Mouse (Mus musculus) midbrain, embryonic 11.5 days (tissue): ENCODE measurements at regions not wholly inside any gene's neighbourhood (a gene's known extent, or its start where the extent isn't known, plus 50 kb on each side); places are given as distances from the start of the nearest gene placed in this dataset.

Source experiments
- ATAC-seq: fragments of 200-750 bp; cut with Nextera tagmentation; 2 replicates; pipeline ENCODE4 v1.8.0; 2017; ENCODE audit warnings: moderate TSS enrichment, moderate library complexity; ENCODE audit not compliant: low FRiP score
- DNase-seq: peaks from one replicate; pipeline ENCODE4 v3.0.0; 2015; ENCODE audit warnings: low spot score; ENCODE audit errors: missing footprints
- H3K27ac ChIP-seq: fragments of 300-500 bp; sonication (generic); 2 replicates; pipeline ENCODE4 v1.5.1; 2014; ENCODE audit warnings: low read depth, low read length
- H3K27me3 ChIP-seq: fragments of 300-500 bp; sonication (generic); 2 replicates; pipeline ENCODE4 v1.6.1; 2014; ENCODE audit warnings: mild to moderate bottlenecking, low read length, moderate library complexity, mixed read lengths; ENCODE audit not compliant: control insufficient read depth, insufficient read depth
- H3K36me3 ChIP-seq: fragments of 300-500 bp; sonication (generic); 2 replicates; pipeline ENCODE4 v1.6.1; 2014; ENCODE audit warnings: mild to moderate bottlenecking, low read length, moderate library complexity, mixed read lengths; ENCODE audit not compliant: control insufficient read depth, insufficient read depth
- H3K4me1 ChIP-seq: fragments of 300-500 bp; sonication (generic); 2 replicates; pipeline ENCODE4 v1.6.1; 2014; ENCODE audit warnings: low read length; ENCODE audit not compliant: control insufficient read depth, insufficient read depth
- H3K4me2 ChIP-seq: fragments of 300-500 bp; sonication (generic); 2 replicates; pipeline ENCODE4 v1.6.1; 2014; ENCODE audit warnings: mild to moderate bottlenecking, moderate library complexity
- H3K4me3 ChIP-seq: fragments of 300-500 bp; sonication (generic); 2 replicates; pipeline ENCODE4 v1.5.1; 2014; ENCODE audit warnings: low read depth, low read length
- H3K9ac ChIP-seq: fragments of 300-500 bp; sonication (generic); 2 replicates; pipeline ENCODE4 v1.6.1; 2014; ENCODE audit warnings: low read length
- H3K9me3 ChIP-seq: fragments of 300-500 bp; sonication (generic); 2 replicates; pipeline ENCODE4 v1.6.1; 2016; ENCODE audit warnings: low read length; ENCODE audit not compliant: control insufficient read depth
- WGBS: fragments of 180-500 bp; shearing (Covaris S2); extraction: QIAGEN DNeasy Blood & Tissue Kit; methylation state at CpG from one replicate; pipeline ENCODE4 v1.1.7; 2014; 5-methylcytosine and 5-hydroxymethylcytosine counted together

GRCm38 (mm10) chr2:74973386-74973785 is 147.8 kb downstream of the Mtx2 start:
- no peak for ATAC-seq

DNA sequence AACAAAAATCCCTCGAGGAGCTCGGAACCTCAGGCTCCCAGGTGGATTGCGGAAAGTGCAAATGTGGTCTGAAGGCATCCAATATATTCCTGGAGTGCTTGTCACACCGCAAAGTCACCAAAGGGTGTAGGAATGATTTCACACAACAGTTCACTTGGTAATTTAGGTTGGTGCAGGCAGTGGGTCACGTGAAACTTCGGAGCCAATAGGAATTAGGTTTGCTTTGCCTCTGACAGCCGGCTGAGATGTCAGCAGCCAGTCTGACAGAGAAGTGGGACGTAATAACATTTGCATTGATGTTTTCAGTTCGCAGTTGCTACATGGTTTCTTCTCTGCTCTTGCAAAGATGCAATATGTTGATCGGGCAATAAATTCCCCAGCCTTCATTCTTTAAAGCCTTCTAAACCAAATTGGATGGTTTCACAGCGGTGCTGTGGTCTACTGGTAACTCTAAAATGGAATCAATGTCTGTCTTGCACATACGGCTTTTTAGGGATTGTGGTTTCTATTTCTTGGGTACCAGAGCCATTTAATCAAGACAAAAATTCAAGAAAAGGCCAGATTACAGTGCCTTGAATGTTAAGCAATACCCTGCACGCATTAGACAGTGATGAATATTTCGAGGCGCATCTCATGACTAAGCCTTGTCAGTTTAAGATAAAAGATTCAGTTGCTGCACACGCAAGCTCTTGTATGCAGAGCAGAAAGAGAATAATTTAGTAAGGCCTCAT is 149.2 kb downstream of the Mtx2 start:
- ATAC-seq (no peak), DNase-seq (peak; percentile 73)
- Histone ChIP-seq H3K36me3 (no peaks in the 10 kb centered on the region), H3K27me3 (no peaks in the 10 kb centered on the region), H3K27ac (no peak overlapping the region), H3K4me3 (no peak overlapping the region), H3K9me3 (no peaks in the 10 kb centered on the region), H3K4me1 (peaks cover 3% of the 10 kb centered on the region; the same call in 1 of the 2 replicates), H3K4me2 (no peak overlapping the region), H3K9ac (no peak overlapping the region)
- 70% methylated on average over 16 of the region's 16 CpGs for WGBS

More at GRCm38 (mm10) chr2:74973386-74973785, 147.8 kb downstream of the Mtx2 start:
- Histone ChIP-seq H3K9me3 (no peaks in the 10 kb centered on the region), H3K4me3 (no peak overlapping the region), H3K27ac (no peak overlapping the region), H3K36me3 (no peaks in the 10 kb centered on the region), H3K4me2 (no peak overlapping the region), H3K27me3 (no peaks in the 10 kb centered on the region), H3K9ac (no peak overlapping the region), H3K4me1 (peaks cover 3% of the 10 kb centered on the region; the same call in 1 of the 2 replicates)
- DNase-seq: peak; percentile 39
- WGBS: 89% methylated on average over 6 of the region's 6 CpGs

DNA sequence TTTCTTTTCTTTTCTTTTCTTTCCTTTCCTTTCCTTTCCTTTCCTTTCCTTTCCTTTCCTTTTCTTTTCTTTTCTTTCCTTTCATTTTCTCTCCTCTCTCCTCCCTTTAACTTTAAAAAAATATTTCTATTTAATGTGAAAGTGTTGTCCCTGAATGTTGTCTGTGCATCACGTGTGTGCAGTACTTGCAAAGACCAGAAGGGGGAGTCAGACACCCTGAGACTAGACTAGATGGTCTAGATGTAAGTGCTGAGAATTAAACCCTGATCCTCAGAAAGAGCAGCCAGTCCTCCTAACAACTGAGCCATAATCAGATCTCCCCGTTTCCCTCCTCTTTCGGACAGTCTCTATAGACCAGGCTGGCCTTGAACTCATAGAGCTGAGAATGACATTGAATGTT is 151.7 kb downstream of the Mtx2 start:
- H3K27me3 ChIP-seq: no peaks in the 10 kb centered on the region
- no peak overlapping the region for H3K9ac ChIP-seq
- WGBS: 92% methylated on average over 3 of the region's 3 CpGs
- no peaks in the 10 kb centered on the region for H3K4me1 ChIP-seq
- no peaks in the 10 kb centered on the region for H3K9me3 ChIP-seq
- no peak overlapping the region for H3K27ac ChIP-seq
- H3K4me2 ChIP-seq: no peak overlapping the region
- ATAC-seq: no peak
- DNase-seq: peak; percentile 12
- H3K4me3 ChIP-seq: no peak overlapping the region
- no peaks in the 10 kb centered on the region for H3K36me3 ChIP-seq

GRCm38 (mm10) chr2:74977828-74978227 is 152.2 kb downstream of the Mtx2 start:
- Histone ChIP-seq H3K36me3 (no peaks in the 10 kb centered on the region), H3K4me2 (no peak overlapping the region), H3K27me3 (no peaks in the 10 kb centered on the region), H3K4me3 (no peak overlapping the region), H3K9ac (no peak overlapping the region), H3K9me3 (no peaks in the 10 kb centered on the region), H3K27ac (no peak overlapping the region), H3K4me1 (no peaks in the 10 kb centered on the region)
- WGBS: 84% methylated on average over 1 of the region's 1 CpGs
- ATAC-seq (no peak), DNase-seq (peak; percentile 79)

- H3K27me3 ChIP-seq: no peaks in the 10 kb centered on the region
- no peak overlapping the region for H3K9ac ChIP-seq
- no peak for ATAC-seq
- no peaks in the 10 kb centered on the region for H3K4me1 ChIP-seq
- no peaks in the 10 kb centered on the region for H3K9me3 ChIP-seq
- DNase-seq: no peak
- no peak overlapping the region for H3K27ac ChIP-seq
- 78% methylated on average over 3 of the region's 3 CpGs for WGBS
- no peaks in the 10 kb centered on the region for H3K36me3 ChIP-seq
- no peak overlapping the region for H3K4me3 ChIP-seq
- H3K4me2 ChIP-seq: no peak overlapping the region
Observed at GRCm38 (mm10) chr2:74981856-74982255, 156.3 kb downstream of the Mtx2 start.

DNA sequence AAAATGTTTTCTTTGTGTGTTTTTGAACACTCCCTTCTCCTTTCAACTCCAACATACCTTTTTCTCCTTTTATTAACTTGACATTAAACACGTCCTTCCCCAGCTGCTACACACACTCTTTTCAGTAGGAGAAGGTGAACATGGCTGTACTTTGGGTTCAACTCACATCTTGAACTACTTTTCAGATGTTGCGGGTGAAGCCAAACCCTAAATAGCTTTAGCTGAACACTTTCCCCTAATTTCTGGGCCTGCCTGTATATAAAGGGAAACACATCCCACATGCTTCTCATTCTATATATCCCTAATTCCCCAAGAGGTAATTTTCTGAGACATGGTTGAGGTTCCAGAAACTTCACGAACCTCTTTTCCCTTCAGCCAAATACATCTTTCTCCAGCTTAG is 168.2 kb downstream of the Mtx2 start:
- H3K9me3 ChIP-seq: no peaks in the 10 kb centered on the region
- DNase-seq (no peak), ATAC-seq (no peak)
- no peak overlapping the region for H3K9ac ChIP-seq
- no peak overlapping the region for H3K4me2 ChIP-seq
- 77% methylated on average over 3 of the region's 3 CpGs for WGBS
- no peak overlapping the region for H3K27ac ChIP-seq
- no peak overlapping the region for H3K4me3 ChIP-seq
- H3K36me3 ChIP-seq: no peaks in the 10 kb centered on the region
- no peaks in the 10 kb centered on the region for H3K27me3 ChIP-seq
- no peaks in the 10 kb centered on the region for H3K4me1 ChIP-seq

- WGBS: 63% methylated on average over 2 of the region's 2 CpGs
- no peaks in the 10 kb centered on the region for H3K9me3 ChIP-seq
- no peak overlapping the region for H3K4me2 ChIP-seq
- no peaks in the 10 kb centered on the region for H3K27me3 ChIP-seq
- H3K4me3 ChIP-seq: no peak overlapping the region
- no peaks in the 10 kb centered on the region for H3K4me1 ChIP-seq
- H3K27ac ChIP-seq: no peak overlapping the region
- H3K9ac ChIP-seq: no peak overlapping the region
- ATAC-seq: no peak
- peak; percentile 31 for DNase-seq
- H3K36me3 ChIP-seq: no peaks in the 10 kb centered on the region
Observed at GRCm38 (mm10) chr2:74994998-74995397, 169.4 kb downstream of the Mtx2 start.

DNA sequence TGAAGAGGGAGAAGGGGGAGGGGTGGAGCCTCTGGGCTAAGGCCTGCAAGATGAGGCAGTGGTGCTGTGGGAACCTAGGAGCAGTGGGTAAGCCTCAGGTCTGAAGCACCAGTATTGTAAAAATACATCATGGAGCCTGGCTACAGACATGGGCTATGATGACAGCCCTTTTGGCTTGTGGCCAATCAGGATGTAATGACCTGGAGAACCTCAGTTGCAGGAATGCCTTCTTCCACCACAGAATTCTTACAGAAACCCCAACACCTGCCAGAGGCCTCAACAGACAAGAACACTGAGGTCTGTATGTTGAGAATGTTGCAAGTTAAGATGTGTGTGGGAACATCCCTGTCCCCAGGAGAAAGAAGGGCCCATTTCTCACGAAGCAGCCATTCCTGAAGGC is 172.1 kb downstream of the Mtx2 start:
- Histone ChIP-seq H3K9ac (no peak overlapping the region), H3K36me3 (no peaks in the 10 kb centered on the region), H3K4me3 (no peak overlapping the region), H3K4me1 (no peaks in the 10 kb centered on the region), H3K9me3 (no peaks in the 10 kb centered on the region), H3K4me2 (no peak overlapping the region), H3K27ac (no peak overlapping the region), H3K27me3 (no peaks in the 10 kb centered on the region)
- no peak for ATAC-seq
- DNase-seq: no peak
- WGBS: 94% methylated on average over 1 of the region's 1 CpGs

GRCm38 (mm10) chr2:75000368-75000796 is 174.8 kb downstream of the Mtx2 start:
- Histone ChIP-seq H3K4me2 (no peak overlapping the region), H3K27ac (no peak overlapping the region), H3K36me3 (no peaks in the 10 kb centered on the region), H3K9me3 (no peaks in the 10 kb centered on the region), H3K9ac (no peak overlapping the region), H3K4me3 (no peak overlapping the region), H3K27me3 (no peaks in the 10 kb centered on the region), H3K4me1 (no peaks in the 10 kb centered on the region)
- DNase-seq: no peak
- ATAC-seq: no peak
- WGBS: 68% methylated on average over 10 of the region's 10 CpGs
